Comparison of ENCODE assay signal across 9 mouse cellular contexts in genomic region chr19:16599298-16599970, GRCm38 (mm10).
DNase-seq lines count a peak whose midpoint lies in the region; ATAC-seq and TF ChIP-seq lines count a peak whose summit lies in the region.
"Had no signal": no experiment of that assay in that cellular context is flagged by ENCODE, and none has a peak within 500 bp of the region (broad histone marks: within the 10 kb centered on the region; RNA-seq: fewer than 3 reads in every experiment).

No protein-coding gene starts in this region.

- no peak for TF ChIP-seq POLR2A in kidney, adult 2 months (IDR thresholded peaks at IDR 0.05; ENCODE audit: low read depth, low read length)

- peak; percentile 76 for DNase-seq in A20 (ENCODE audit: low read depth, low spot score)
- DNase-seq in adrenal gland, postnatal 10 days = peak; percentile 84
- peak; percentile 74 for DNase-seq in embryonic facial prominence, embryonic 10.5 days (ENCODE audit: low spot score)
- peak; percentile 76 to 90 for DNase-seq in heart, adult 18-20 months
- DNase-seq in kidney, adult 2 months = peak; percentile 81
- DNase-seq in limb, embryonic 11.5 days (ENCODE audit: low spot score) = peak; percentile 84
- peak; percentile 9 to 27 for DNase-seq in monocyte, adult 2 months (ENCODE audit: low read depth in 1 of 2, low spot score in 2 of 2)
- DNase-seq in spleen, postnatal 4 days (ENCODE audit: low spot score in 2 of 2) = peak; percentile 48 to 77

- no peak overlapping the region; the same call in 1 of the 2 replicates for H3K4me2 ChIP-seq in limb, embryonic 11.5 days (ENCODE audit: low read depth, severe bottlenecking)

- 17% methylated on average over 9 of the region's 9 CpGs for WGBS in embryonic facial prominence, embryonic 10.5 days
- WGBS in kidney, adult 2 months = 11% methylated on average over 9 of the region's 9 CpGs
- 16% methylated on average over 9 of the region's 9 CpGs for WGBS in limb, embryonic 11.5 days

- peak; percentile 95 for TF ChIP-seq CTCF in kidney, adult 2 months (conservative IDR thresholded peaks at IDR 0.05; ENCODE audit: insufficient read depth, insufficient read length, low read depth, low read length)

- 0 out of 2 replicates have a peak, but pooled peaks have one; percentile 17 for ATAC-seq in limb, embryonic 11.5 days (ENCODE audit: insufficient number of reproducible peaks, low FRiP score, low TSS enrichment, low read depth)

- no peaks in the 10 kb centered on the region for H3K36me3 ChIP-seq in embryonic facial prominence, embryonic 10.5 days (replicated peaks)
- H3K36me3 ChIP-seq in kidney, adult 2 months (ENCODE audit: control insufficient read depth, insufficient read depth, low read length) = no peaks in the 10 kb centered on the region
- no peaks in the 10 kb centered on the region for H3K36me3 ChIP-seq in limb, embryonic 11.5 days (ENCODE audit: control insufficient read depth, insufficient read depth, low read length)

- H3K4me1 ChIP-seq in embryonic facial prominence, embryonic 10.5 days = peaks cover 8% of the 10 kb centered on the region
- no peaks in the 10 kb centered on the region for H3K4me1 ChIP-seq in kidney, adult 2 months (ENCODE audit: control insufficient read depth, insufficient read depth, low read length)
- 0 out of 2 replicates have a peak, but pooled peaks cover 3% of the 10 kb centered on the region for H3K4me1 ChIP-seq in limb, embryonic 11.5 days (ENCODE audit: control insufficient read depth, insufficient read depth, low read length)

- H3K9me3 ChIP-seq in embryonic facial prominence, embryonic 10.5 days = no peaks in the 10 kb centered on the region
- H3K9me3 ChIP-seq in limb, embryonic 11.5 days (ENCODE audit: control insufficient read depth, low read length) = no peaks in the 10 kb centered on the region

- no peak overlapping the region for H3K4me3 ChIP-seq in embryonic facial prominence, embryonic 10.5 days
- no peak overlapping the region for H3K4me3 ChIP-seq in kidney, adult 2 months (ENCODE audit: insufficient read depth, low read depth, low read length)
- H3K4me3 ChIP-seq in limb, embryonic 11.5 days (ENCODE audit: low read depth, low read length) = no peak overlapping the region
- H3K4me3 ChIP-seq: erythroblast, embryonic 14.5 days had no signal

- H3K9ac ChIP-seq in limb, embryonic 11.5 days (ENCODE audit: low read length) = no peak overlapping the region

- H3K27me3 ChIP-seq in embryonic facial prominence, embryonic 10.5 days (replicated peaks; ENCODE audit: low read depth, poor library complexity, severe bottlenecking) = no peaks in the 10 kb centered on the region; the same call in 1 of the 2 replicates
- no peaks in the 10 kb centered on the region for H3K27me3 ChIP-seq in kidney, adult 2 months (replicated peaks; ENCODE audit: control insufficient read depth, insufficient read depth, low read length)
- H3K27me3 ChIP-seq in limb, embryonic 11.5 days (ENCODE audit: control insufficient read depth, insufficient read depth, low read length) = no peaks in the 10 kb centered on the region

- no peak overlapping the region for H3K27ac ChIP-seq in embryonic facial prominence, embryonic 10.5 days (replicated peaks)
- H3K27ac ChIP-seq in kidney, adult 2 months (ENCODE audit: insufficient read depth, low read depth, low read length) = no peak overlapping the region
- H3K27ac ChIP-seq in limb, embryonic 11.5 days (replicated peaks; ENCODE audit: low read depth, low read length) = no peak overlapping the region

Comparison
In these comparisons a context has a peak if more than half of its experiments do, and no peak if none do; other contexts are left out.
1. DNase-seq: peak in every context shown above with its lines; median percentile 84 in adrenal gland, postnatal 10 days; 84 in limb, embryonic 11.5 days; 83 in heart, adult 18-20 months; 81 in kidney, adult 2 months; 76 in A20; 74 in embryonic facial prominence, embryonic 10.5 days; 62 in spleen, postnatal 4 days; 18 in monocyte, adult 2 months.